Mouse (Mus musculus): ENCODE results near the gene E4f1. TPM values are rescaled to one million over a fixed set of nuclear protein-coding genes. Genes with fewer than 3 reads are reported as not detected.

The E4f1 gene
- polyA plus RNA-seq, 2 experiments: 5.0 to 19.9 TPM

DNA sequence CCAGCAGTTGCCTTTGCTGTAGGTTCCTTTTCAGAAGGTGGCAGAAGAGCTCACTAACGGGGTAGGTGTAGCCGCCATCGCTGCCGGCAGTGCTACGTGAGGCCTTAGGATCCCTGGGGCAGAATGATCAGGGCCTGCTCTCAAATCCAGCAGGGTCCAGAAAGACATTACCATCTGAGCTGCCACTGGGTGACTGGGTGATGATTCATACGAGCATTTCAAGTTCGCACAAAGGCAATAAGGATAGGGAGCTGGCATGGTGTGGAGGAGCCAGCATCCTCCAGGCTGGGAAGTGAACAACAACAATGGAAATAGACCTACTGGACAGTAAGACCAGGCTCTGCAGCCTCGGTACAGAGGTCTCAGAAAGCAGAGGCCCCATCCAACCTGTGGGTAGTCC, 29.7 kb downstream of the E4f1 start:
- H3K4me3 ChIP-seq (ENCODE audit: insufficient read depth in 1 of 2, low read depth in 2 of 2, low read length in 2 of 2): no peak overlapping the region
- H3K27me3 ChIP-seq (ENCODE audit: control insufficient read depth, insufficient read depth, low read length): no peaks in the 10 kb centered on the region
- no peak overlapping the region for H3K27ac ChIP-seq
- DNase-seq (ENCODE audit: low read depth in 3 of 3, low spot score in 3 of 3): no peak
- H3K4me2 ChIP-seq (ENCODE audit: low read depth): no peak overlapping the region
- H3K4me1 ChIP-seq (replicated peaks; ENCODE audit: control insufficient read depth in 2 of 2, insufficient read depth in 2 of 2, low read length in 1 of 2): no peaks in the 10 kb centered on the region
- 84% methylated on average over 8 of the region's 8 CpGs for WGBS (ENCODE audit: insufficient replicate concordance)
- no peak for TF ChIP-seq CTCF (IDR thresholded peaks at IDR 0.05; ENCODE audit: low read depth)
- no peak for TF ChIP-seq EP300 (IDR thresholded peaks at IDR 0.05; ENCODE audit: low read depth)
- no peaks in the 10 kb centered on the region for H3K9me3 ChIP-seq (ENCODE audit: control insufficient read depth, low read length)
- no peak overlapping the region for H3K9ac ChIP-seq (replicated peaks)
- ATAC-seq (ENCODE audit: insufficient read depth): no peak
- H3K36me3 ChIP-seq (replicated peaks; ENCODE audit: control insufficient read depth, insufficient read depth, low read depth): peaks cover 26% of the 10 kb centered on the region

DNA sequence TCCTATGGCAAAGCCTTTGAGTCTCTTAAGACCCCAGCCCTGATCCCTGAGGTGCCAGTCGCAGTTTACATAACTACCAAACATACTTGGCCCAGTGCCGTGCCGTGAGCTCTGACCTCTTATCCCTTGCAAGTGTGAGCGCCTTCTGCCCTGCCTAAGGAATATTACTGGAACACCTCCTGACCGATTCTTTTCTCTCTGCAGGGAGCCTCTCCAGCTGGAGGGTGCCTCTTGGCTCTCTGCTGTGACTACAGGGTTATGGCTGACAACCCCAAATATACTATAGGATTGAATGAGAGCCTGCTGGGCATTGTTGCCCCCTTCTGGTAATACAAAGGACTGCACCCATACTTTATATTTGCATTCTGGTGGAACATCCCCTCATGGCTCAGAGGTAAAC, 33.1 kb downstream of the E4f1 start:
- peak in 1 of 3 experiments; percentile 39 for DNase-seq (ENCODE audit: low read depth in 3 of 3, low spot score in 3 of 3)

DNA sequence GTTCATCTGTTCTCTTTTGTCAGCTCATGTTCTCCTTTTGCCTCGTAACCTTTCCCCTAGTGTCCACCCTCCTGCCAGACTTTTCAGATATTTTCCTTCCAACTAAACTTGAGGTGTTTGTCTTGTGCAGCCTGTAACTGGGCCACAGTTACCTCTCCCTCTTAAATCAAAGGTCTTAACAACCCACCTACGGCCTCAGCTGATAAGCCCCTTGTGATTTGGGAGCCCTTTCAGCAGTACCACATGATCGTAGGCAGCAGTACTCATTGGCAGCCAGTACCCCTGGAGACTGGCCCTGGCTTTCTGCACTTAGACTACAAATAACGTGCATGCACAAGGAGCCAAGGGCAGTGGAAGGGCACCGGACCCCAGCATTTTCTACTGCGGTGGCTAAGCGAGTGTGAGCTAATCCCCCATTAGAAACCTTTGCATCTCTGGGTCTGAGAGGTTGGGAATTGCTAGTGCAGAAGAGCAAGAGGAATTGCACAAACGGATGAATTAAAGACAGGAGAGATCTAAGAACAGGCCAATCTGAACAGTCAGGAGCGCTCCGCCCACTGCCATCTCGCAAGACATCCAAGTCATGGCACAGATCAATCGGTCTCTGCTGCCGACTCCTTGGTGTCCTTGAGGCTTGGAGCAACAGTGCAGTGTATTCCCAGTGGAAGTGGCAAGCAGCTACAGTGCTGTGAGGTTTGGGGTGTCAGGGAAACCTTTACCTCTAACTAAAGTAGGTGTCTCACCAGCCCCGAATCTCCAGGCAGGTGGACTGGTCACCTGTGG, 40.7 kb downstream of the E4f1 start:
- Histone ChIP-seq H3K27me3 (ENCODE audit: control insufficient read depth, insufficient read depth, low read length) (no peaks in the 10 kb centered on the region), H3K4me1 (replicated peaks; ENCODE audit: control insufficient read depth in 2 of 2, insufficient read depth in 2 of 2, low read length in 1 of 2) (peaks cover 2 to 4% of the 10 kb centered on the region in 2 experiments; a peak in 2 of 4 replicates), H3K4me3 (ENCODE audit: insufficient read depth in 1 of 2, low read depth in 2 of 2, low read length in 2 of 2) (no peak overlapping the region), H3K27ac (no peak overlapping the region), H3K36me3 (replicated peaks; ENCODE audit: control insufficient read depth, insufficient read depth, low read depth) (peaks cover 14% of the 10 kb centered on the region), H3K4me2 (ENCODE audit: low read depth) (no peak overlapping the region), H3K9me3 (ENCODE audit: control insufficient read depth, low read length) (no peaks in the 10 kb centered on the region), H3K9ac (replicated peaks) (no peak overlapping the region)
- WGBS (ENCODE audit: insufficient replicate concordance): 79% methylated on average over 14 of the region's 14 CpGs
- DNase-seq (ENCODE audit: low read depth in 3 of 3, low spot score in 3 of 3) (no peak), ATAC-seq (ENCODE audit: insufficient read depth) (no peak)
- TF ChIP-seq EP300 (IDR thresholded peaks at IDR 0.05; ENCODE audit: low read depth) (no peak), CTCF (IDR thresholded peaks at IDR 0.05; ENCODE audit: low read depth) (no peak)

More for the DNA sequence above, 33.1 kb downstream of the E4f1 start:
- no peaks in the 10 kb centered on the region for H3K9me3 ChIP-seq (ENCODE audit: control insufficient read depth, low read length)
- no peak for TF ChIP-seq EP300 (IDR thresholded peaks at IDR 0.05; ENCODE audit: low read depth)
- peak; percentile 88 for TF ChIP-seq CTCF (IDR thresholded peaks at IDR 0.05; ENCODE audit: low read depth)
- 69% methylated on average over 5 of the region's 5 CpGs for WGBS (ENCODE audit: insufficient replicate concordance)
- peaks cover 20% of the 10 kb centered on the region for H3K36me3 ChIP-seq (replicated peaks; ENCODE audit: control insufficient read depth, insufficient read depth, low read depth)
- H3K27me3 ChIP-seq (ENCODE audit: control insufficient read depth, insufficient read depth, low read length): no peaks in the 10 kb centered on the region
- no peak overlapping the region for H3K27ac ChIP-seq
- peak; percentile 48; the same call in 1 of the 2 replicates for ATAC-seq (ENCODE audit: insufficient read depth)
- H3K9ac ChIP-seq (replicated peaks): no peak overlapping the region
- no peak overlapping the region for H3K4me2 ChIP-seq (ENCODE audit: low read depth)
- H3K4me1 ChIP-seq (replicated peaks; ENCODE audit: control insufficient read depth in 2 of 2, insufficient read depth in 2 of 2, low read length in 1 of 2): no peaks in the 10 kb centered on the region
- no peak overlapping the region for H3K4me3 ChIP-seq (ENCODE audit: insufficient read depth in 1 of 2, low read depth in 2 of 2, low read length in 2 of 2)

DNA sequence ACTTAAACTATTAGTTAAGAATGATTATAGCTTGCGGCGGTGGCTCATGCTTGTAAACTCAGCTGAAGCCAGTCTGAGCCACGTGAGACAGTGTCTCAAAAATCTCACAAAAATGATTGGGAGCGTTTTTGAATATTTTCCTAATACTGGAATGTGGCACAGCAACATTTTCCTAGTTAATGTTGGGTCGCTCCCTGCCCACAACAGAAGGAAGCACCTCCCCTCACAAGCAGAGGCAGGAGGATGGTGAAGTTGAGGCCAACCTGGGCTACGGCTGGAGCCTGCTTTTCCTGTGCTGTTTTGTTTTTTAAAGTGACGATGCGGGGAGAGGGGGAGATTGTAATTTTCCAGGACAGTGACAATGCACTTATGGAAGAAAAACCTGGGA, 42.9 kb downstream of the E4f1 start:
- Histone ChIP-seq H3K27ac (peak overlapping the region; percentile 32), H3K4me3 (ENCODE audit: insufficient read depth in 1 of 2, low read depth in 2 of 2, low read length in 2 of 2) (peak overlapping the region; percentile 61 to 81), H3K9me3 (ENCODE audit: control insufficient read depth, low read length) (no peaks in the 10 kb centered on the region), H3K27me3 (ENCODE audit: control insufficient read depth, insufficient read depth, low read length) (no peaks in the 10 kb centered on the region), H3K36me3 (replicated peaks; ENCODE audit: control insufficient read depth, insufficient read depth, low read depth) (peaks cover 32% of the 10 kb centered on the region), H3K4me1 (replicated peaks; ENCODE audit: control insufficient read depth in 2 of 2, insufficient read depth in 2 of 2, low read length in 1 of 2) (peaks cover 2 to 4% of the 10 kb centered on the region in 2 experiments; a peak in 2 of 4 replicates), H3K9ac (replicated peaks) (peak overlapping the region; percentile 56), H3K4me2 (ENCODE audit: low read depth) (peak overlapping the region; percentile 95)
- ATAC-seq (ENCODE audit: insufficient read depth): no peak
- under 1% methylated on average over 8 of the region's 8 CpGs for WGBS (ENCODE audit: insufficient replicate concordance)
- TF ChIP-seq CTCF (IDR thresholded peaks at IDR 0.05; ENCODE audit: low read depth) (no peak), EP300 (IDR thresholded peaks at IDR 0.05; ENCODE audit: low read depth) (no peak)
- DNase-seq (ENCODE audit: low read depth in 3 of 3, low spot score in 3 of 3): no peak

DNA sequence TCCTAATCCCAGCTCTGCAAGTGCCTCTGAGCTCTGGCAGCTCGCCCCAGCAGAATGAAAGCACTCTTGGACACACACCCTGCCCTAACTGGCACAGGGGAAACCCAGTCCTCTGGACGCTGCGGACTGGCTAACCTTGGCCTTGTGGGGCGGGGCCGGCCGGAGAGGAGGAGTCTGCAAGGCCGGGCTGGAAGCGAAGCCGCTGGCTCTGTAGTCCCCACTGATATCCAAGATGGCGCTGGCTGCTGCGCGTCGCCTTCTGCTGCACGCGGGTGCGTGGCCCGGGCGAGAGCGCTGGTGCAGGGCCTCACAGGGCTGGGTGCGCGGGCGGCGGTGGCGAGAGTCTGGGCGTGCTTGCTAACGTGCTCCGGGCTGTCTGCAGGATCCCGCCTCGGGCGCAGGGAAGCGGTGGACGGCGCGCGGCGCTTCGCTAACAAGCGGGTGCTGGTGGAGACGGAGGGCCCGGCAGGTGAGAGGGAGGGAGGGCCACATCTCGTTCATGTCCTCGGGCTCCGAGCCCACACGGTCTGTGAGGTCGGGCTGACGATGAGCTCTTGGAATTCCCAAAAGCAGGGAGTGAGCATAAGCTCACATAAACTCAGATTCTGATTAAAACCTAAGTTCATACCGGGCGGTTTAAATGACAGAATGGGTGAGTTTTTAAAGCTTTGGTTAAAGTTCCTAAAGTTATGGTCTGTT, 43.5 kb downstream of the E4f1 start, which contains the start of gene Eci1:
Gene Eci1, plus strand, starts transcription at position 171 of the 699 bp plus-strand sequence.
- DNase-seq (ENCODE audit: low read depth in 3 of 3, low spot score in 3 of 3): peak; percentile 88 to 89 (median 88)
- no peaks in the 10 kb centered on the region for H3K27me3 ChIP-seq (ENCODE audit: control insufficient read depth, insufficient read depth, low read length)
- peak within 1 kb of the TSS; percentile 61 to 81 for H3K4me3 ChIP-seq (ENCODE audit: insufficient read depth in 1 of 2, low read depth in 2 of 2, low read length in 2 of 2)
- peak; percentile 96 for ATAC-seq (ENCODE audit: insufficient read depth)
- H3K27ac ChIP-seq: peak within 1 kb of the TSS; percentile 32
- peak within 1 kb of the TSS; percentile 56 for H3K9ac ChIP-seq (replicated peaks)
- no peaks in the 10 kb centered on the region for H3K9me3 ChIP-seq (ENCODE audit: control insufficient read depth, low read length)
- peaks cover 38% of the 10 kb centered on the region for H3K36me3 ChIP-seq (replicated peaks; ENCODE audit: control insufficient read depth, insufficient read depth, low read depth)
- under 1% methylated on average over 48 of the region's 48 CpGs for WGBS (ENCODE audit: insufficient replicate concordance)
- no peak for TF ChIP-seq CTCF (IDR thresholded peaks at IDR 0.05; ENCODE audit: low read depth)
- no peak for TF ChIP-seq EP300 (IDR thresholded peaks at IDR 0.05; ENCODE audit: low read depth)
- peaks cover 2 to 4% of the 10 kb centered on the region in 2 experiments; a peak in 2 of 4 replicates for H3K4me1 ChIP-seq (replicated peaks; ENCODE audit: control insufficient read depth in 2 of 2, insufficient read depth in 2 of 2, low read length in 1 of 2)
- peak within 1 kb of the TSS; percentile 95 for H3K4me2 ChIP-seq (ENCODE audit: low read depth)

Data from liver, embryonic 14.5 days (tissue).